Mouse (Mus musculus) liver, embryonic 12.5 days (tissue): Measurements from ENCODE around the gene Mgat1. TPM values are rescaled to one million over a fixed set of nuclear protein-coding genes. Genes with fewer than 3 reads are reported as not detected.

Experiments
- polyA plus RNA-seq: library from polyadenylated mRNA; unstranded; fragments of >200 nt; fragmentation: Nextera tagmentation; extraction: Ambion mirVana; gene quantifications from 2 replicates; pipeline ENCODE4 v1.2.1, GENCODE M21; 2016

Gene Mgat1
- polyA plus RNA-seq, 1 experiment from 2014 or later = 35.4 TPM

Other genes starting within 250 kb of the Mgat1 start
- gene 9930111J21Rik2, start 192.9 kb upstream of the Mgat1 start, polyA plus RNA-seq = 0.71 and 0.88 TPM in 2 replicates
- 0.12 and 0.15 TPM in 2 replicates for gene Tgtp2, start 180.0 kb upstream of the Mgat1 start, polyA plus RNA-seq
- gene Ifi47, start 167.6 kb upstream of the Mgat1 start, polyA plus RNA-seq = 7.0 and 7.2 TPM in 2 replicates
- gene Olfr1396, start 129.3 kb upstream of the Mgat1 start, polyA plus RNA-seq = not detected in 2 replicates
- not detected in 2 replicates for gene Olfr1395, start 101.9 kb upstream of the Mgat1 start, polyA plus RNA-seq
- not detected in 2 replicates for gene Olfr1394, start 89.8 kb upstream of the Mgat1 start, polyA plus RNA-seq
- gene Btnl9, start 57.0 kb upstream of the Mgat1 start, polyA plus RNA-seq = 1.6 and 2.0 TPM in 2 replicates
- gene Zfp62, start 40.9 kb upstream of the Mgat1 start, polyA plus RNA-seq = 16.2 and 16.6 TPM in 2 replicates
- gene Olfr1393, start 34.1 kb downstream of the Mgat1 start, polyA plus RNA-seq = 0.05 and 0.10 TPM in 2 replicates
- not detected in 2 replicates for gene Olfr1392, start 41.1 kb downstream of the Mgat1 start, polyA plus RNA-seq
- gene Olfr10, start 60.5 kb downstream of the Mgat1 start, polyA plus RNA-seq = not detected in 2 replicates
- not detected in 2 replicates for gene Olfr1391, start 78.6 kb downstream of the Mgat1 start, polyA plus RNA-seq
- gene Olfr1390, start 91.0 kb downstream of the Mgat1 start, polyA plus RNA-seq = not detected in 2 replicates
- not detected in 2 replicates for gene Olfr1389, start 178.9 kb downstream of the Mgat1 start, polyA plus RNA-seq
- 0.07 and 0.11 TPM in 2 replicates for gene Olfr1388, start 192.4 kb downstream of the Mgat1 start, polyA plus RNA-seq
- not detected in 2 replicates for gene Olfr1387, start 211.2 kb downstream of the Mgat1 start, polyA plus RNA-seq
- not detected in 2 replicates for gene Olfr1386, start 220.9 kb downstream of the Mgat1 start, polyA plus RNA-seq
- gene Olfr1385, start 244.9 kb downstream of the Mgat1 start, polyA plus RNA-seq = not detected in 2 replicates